Mouse (Mus musculus): ENCODE results near the gene Tiparp. TPM values are rescaled to one million over a fixed set of nuclear protein-coding genes. Genes with fewer than 3 reads are reported as not detected.

The Tiparp gene
- 8.4 and 9.9 TPM in 2 replicates for polyA plus RNA-seq (2012; rRNA removed)

GRCm38 (mm10) chr3:65527691-65528601, at the start of gene Tiparp:
Gene Tiparp (plus strand): TSS chr3:65528410.

Other genes with a start within 250 kb of the Tiparp start
- 129 and 141 TPM in 2 replicates for gene Ssr3, start 135.8 kb upstream of the Tiparp start, polyA plus RNA-seq (2012; rRNA removed)
- 5.1 and 5.4 TPM in 2 replicates for gene Lekr1, start 137.8 kb downstream of the Tiparp start, polyA plus RNA-seq (2012; rRNA removed)